In genomic region chr6:117312891-117313781, GRCm38 (mm10) we compare ENCODE assay signal across 15 mouse cellular contexts.
DNase-seq lines count a peak whose midpoint lies in the region; ATAC-seq and TF ChIP-seq lines count a peak whose summit lies in the region.
"Had no signal": no experiment of that assay in that cellular context is flagged by ENCODE, and none has a peak within 500 bp of the region (broad histone marks: within the 10 kb centered on the region; RNA-seq: fewer than 3 reads in every experiment).

No protein-coding gene starts in this region.

- H3K4me1 ChIP-seq in neural tube, embryonic 14.5 days (ENCODE audit: control insufficient read depth, insufficient read depth, low read length), result no peaks in the 10 kb centered on the region
- H3K4me1 ChIP-seq in midbrain, postnatal 0 days (ENCODE audit: insufficient read depth, low read length), result no peaks in the 10 kb centered on the region; the same call in none of the 2 replicates

- H3K9ac ChIP-seq in neural tube, embryonic 14.5 days (replicated peaks; ENCODE audit: low read depth, low read length), result no peak overlapping the region
- no peak overlapping the region for H3K9ac ChIP-seq in midbrain, postnatal 0 days (replicated peaks; ENCODE audit: low read length, poor library complexity, severe bottlenecking)

- ATAC-seq in frontal cortex, adult (ENCODE audit: low TSS enrichment), result peak; percentile 87
- peak; percentile 21; the same call in 1 of the 2 replicates for ATAC-seq in neural tube, embryonic 14.5 days (ENCODE audit: low read depth)
- no peak for ATAC-seq in midbrain, postnatal 0 days (ENCODE audit: low FRiP score)
- no peak for ATAC-seq in activated CD4-positive, CD25-positive, alpha-beta regulatory T cell, adult 4 months
- ATAC-seq: intestine, embryonic 16.5 days; lung, postnatal 0 days had no signal

- H3K4me3 ChIP-seq in neural tube, embryonic 14.5 days (ENCODE audit: low read depth, low read length), result no peak overlapping the region
- no peak overlapping the region for H3K4me3 ChIP-seq in midbrain, postnatal 0 days (ENCODE audit: low read depth, low read length)
- H3K4me3 ChIP-seq in layer of hippocampus, adult 2 months, result no peak overlapping the region
- H3K4me3 ChIP-seq: myocyte had no signal

- H3K27me3 ChIP-seq in neural tube, embryonic 14.5 days (ENCODE audit: control insufficient read depth, insufficient read depth, low read length), result no peaks in the 10 kb centered on the region
- H3K27me3 ChIP-seq in midbrain, postnatal 0 days (ENCODE audit: insufficient read depth, low read length), result no peaks in the 10 kb centered on the region

- H3K27ac ChIP-seq in neural tube, embryonic 14.5 days (ENCODE audit: low read depth, low read length), result no peak overlapping the region
- no peak overlapping the region for H3K27ac ChIP-seq in midbrain, postnatal 0 days (ENCODE audit: low read depth, low read length)
- no peak overlapping the region for H3K27ac ChIP-seq in layer of hippocampus, adult 2 months

- TF ChIP-seq CTCF in midbrain, postnatal 0 days (IDR thresholded peaks at IDR 0.05), result no peak
- no peak for TF ChIP-seq CTCF in layer of hippocampus, adult 2 months (conservative IDR thresholded peaks at IDR 0.05)

- no peak for DNase-seq in frontal cortex, postnatal 25 days (ENCODE audit: low spot score in 2 of 2)
- no peak for DNase-seq in neural tube, embryonic 10.5 days (ENCODE audit: extremely low spot score, low spot score)
- DNase-seq in midbrain, postnatal 0 days (ENCODE audit: low spot score), result peak; percentile 45
- no peak for DNase-seq in layer of hippocampus, adult 2 months (ENCODE audit: low spot score in 2 of 2)
- DNase-seq in lung, postnatal 4 days, result no peak
- DNase-seq: cerebellum, postnatal 10 days; gastrocnemius, postnatal 36 days; thymus, postnatal 25 days had no signal

- H3K4me2 ChIP-seq in neural tube, embryonic 14.5 days (ENCODE audit: low read depth, low read length), result no peak overlapping the region
- H3K4me2 ChIP-seq in midbrain, postnatal 0 days (ENCODE audit: low read depth, low read length, poor library complexity, severe bottlenecking), result no peak overlapping the region
- H3K4me2 ChIP-seq: liver, embryonic 11.5 days had no signal

- H3K36me3 ChIP-seq in neural tube, embryonic 14.5 days (ENCODE audit: control insufficient read depth, insufficient read depth, low read length), result no peaks in the 10 kb centered on the region
- no peaks in the 10 kb centered on the region for H3K36me3 ChIP-seq in midbrain, postnatal 0 days (ENCODE audit: insufficient read depth, low read length)

- 68% methylated on average over 13 of the region's 13 CpGs for WGBS in neural tube, embryonic 14.5 days
- 51% methylated on average over 13 of the region's 13 CpGs for WGBS in midbrain, postnatal 0 days

- H3K9me3 ChIP-seq in neural tube, embryonic 14.5 days (ENCODE audit: control insufficient read depth, low read length), result peaks cover 2% of the 10 kb centered on the region; the same call in 1 of the 2 replicates
- no peaks in the 10 kb centered on the region for H3K9me3 ChIP-seq in midbrain, postnatal 0 days (ENCODE audit: low read length)

Comparison
In these comparisons a context has a peak if more than half of its experiments do, and no peak if none do; other contexts are left out.
1. ATAC-seq: peak in frontal cortex, adult (single experiment) and neural tube, embryonic 14.5 days (single experiment); none in midbrain, postnatal 0 days (single experiment) and activated CD4-positive, CD25-positive, alpha-beta regulatory T cell, adult 4 months (single experiment).